Mouse (Mus musculus): Measurements from ENCODE around the gene Ankrd39.

GRCm38 (mm10) chr1:36512089-36512965 lies 34.9 kb downstream of the Ankrd39 start:
- TF ChIP-seq CTCF (conservative IDR thresholded peaks at IDR 0.05; ENCODE audit: low read length) (no peak), POU5F1 (IDR thresholded peaks at IDR 0.05; ENCODE audit: borderline replicate concordance, low read length) (no peak)
